Mouse (Mus musculus): ENCODE measurements around the gene Inpp5e. TPM values are rescaled to one million over a fixed set of nuclear protein-coding genes. Genes with fewer than 3 reads are reported as not detected.

Gene Inpp5e
- polyA plus RNA-seq, 2 experiments: 4.1 to 6.9 TPM

GRCm38 (mm10) chr2:26372396-26372795, 36.6 kb downstream of the Inpp5e start:
- Histone ChIP-seq H3K4me1 (replicated peaks; ENCODE audit: control insufficient read depth in 2 of 2, insufficient read depth in 2 of 2, low read length in 1 of 2) (no peaks in the 10 kb centered on the region), H3K27me3 (ENCODE audit: control insufficient read depth, insufficient read depth, low read length) (no peaks in the 10 kb centered on the region), H3K4me3 (ENCODE audit: insufficient read depth in 1 of 2, low read depth in 2 of 2, low read length in 2 of 2) (no peak overlapping the region), H3K36me3 (replicated peaks; ENCODE audit: control insufficient read depth, insufficient read depth, low read depth) (peaks cover 34% of the 10 kb centered on the region), H3K27ac (no peak overlapping the region), H3K9ac (replicated peaks) (no peak overlapping the region), H3K4me2 (ENCODE audit: low read depth) (no peak overlapping the region), H3K9me3 (ENCODE audit: control insufficient read depth, low read length) (no peaks in the 10 kb centered on the region)
- ATAC-seq (ENCODE audit: insufficient read depth): no peak
- no peak for DNase-seq (ENCODE audit: low read depth in 3 of 3, low spot score in 3 of 3)
- TF ChIP-seq CTCF (IDR thresholded peaks at IDR 0.05; ENCODE audit: low read depth) (no peak), EP300 (IDR thresholded peaks at IDR 0.05; ENCODE audit: low read depth) (no peak)
- whole genome bisulfite sequencing (ENCODE audit: insufficient replicate concordance): 82% methylated on average over 8 of the region's 8 CpGs

- H3K4me1 ChIP-seq (replicated peaks; ENCODE audit: control insufficient read depth in 2 of 2, insufficient read depth in 2 of 2, low read length in 1 of 2): no peaks in the 10 kb centered on the region
- TF ChIP-seq CTCF (IDR thresholded peaks at IDR 0.05; ENCODE audit: low read depth) (no peak), EP300 (IDR thresholded peaks at IDR 0.05; ENCODE audit: low read depth) (no peak)
- H3K27me3 ChIP-seq (ENCODE audit: control insufficient read depth, insufficient read depth, low read length): no peaks in the 10 kb centered on the region
- H3K27ac ChIP-seq: no peak overlapping the region
- peaks cover 16% of the 10 kb centered on the region for H3K36me3 ChIP-seq (replicated peaks; ENCODE audit: control insufficient read depth, insufficient read depth, low read depth)
- H3K9me3 ChIP-seq (ENCODE audit: control insufficient read depth, low read length): no peaks in the 10 kb centered on the region
- H3K4me2 ChIP-seq (ENCODE audit: low read depth): no peak overlapping the region
- DNase-seq (ENCODE audit: low read depth in 3 of 3, low spot score in 3 of 3): no peak
- H3K4me3 ChIP-seq (ENCODE audit: insufficient read depth in 1 of 2, low read depth in 2 of 2, low read length in 2 of 2): no peak overlapping the region
- no peak for ATAC-seq (ENCODE audit: insufficient read depth)
- H3K9ac ChIP-seq (replicated peaks): no peak overlapping the region
- 50% methylated on average over 1 of the region's 1 CpGs for WGBS (ENCODE audit: insufficient replicate concordance)
Observed at GRCm38 (mm10) chr2:26368572-26368971, 40.4 kb downstream of the Inpp5e start.

- DNase-seq (ENCODE audit: low read depth in 3 of 3, low spot score in 3 of 3) (no peak), ATAC-seq (ENCODE audit: insufficient read depth) (no peak)
- no peak for TF ChIP-seq EP300 (IDR thresholded peaks at IDR 0.05; ENCODE audit: low read depth)
- TF ChIP-seq CTCF (IDR thresholded peaks at IDR 0.05; ENCODE audit: low read depth): no peak
- Histone ChIP-seq H3K9me3 (ENCODE audit: control insufficient read depth, low read length) (no peaks in the 10 kb centered on the region), H3K4me2 (ENCODE audit: low read depth) (no peak overlapping the region), H3K4me3 (ENCODE audit: insufficient read depth in 1 of 2, low read depth in 2 of 2, low read length in 2 of 2) (no peak overlapping the region), H3K27me3 (ENCODE audit: control insufficient read depth, insufficient read depth, low read length) (no peaks in the 10 kb centered on the region), H3K36me3 (replicated peaks; ENCODE audit: control insufficient read depth, insufficient read depth, low read depth) (peaks cover 12% of the 10 kb centered on the region), H3K27ac (no peak overlapping the region), H3K9ac (replicated peaks) (no peak overlapping the region), H3K4me1 (replicated peaks; ENCODE audit: control insufficient read depth in 2 of 2, insufficient read depth in 2 of 2, low read length in 1 of 2) (no peaks in the 10 kb centered on the region)
- 77% methylated on average over 6 of the region's 6 CpGs for WGBS (ENCODE audit: insufficient replicate concordance)
Observed at GRCm38 (mm10) chr2:26367911-26368310, 41.1 kb downstream of the Inpp5e start.

GRCm38 (mm10) chr2:26364738-26365465, 44.1 kb downstream of the Inpp5e start:
- DNase-seq (ENCODE audit: low read depth in 3 of 3, low spot score in 3 of 3) (no peak), ATAC-seq (ENCODE audit: insufficient read depth) (no peak)
- no peak overlapping the region for H3K4me2 ChIP-seq (ENCODE audit: low read depth)
- no peaks in the 10 kb centered on the region for H3K27me3 ChIP-seq (ENCODE audit: control insufficient read depth, insufficient read depth, low read length)
- 68% methylated on average over 10 of the region's 10 CpGs for WGBS (ENCODE audit: insufficient replicate concordance)
- no peaks in the 10 kb centered on the region for H3K4me1 ChIP-seq (replicated peaks; ENCODE audit: control insufficient read depth in 2 of 2, insufficient read depth in 2 of 2, low read length in 1 of 2)
- no peak overlapping the region for H3K9ac ChIP-seq (replicated peaks)
- H3K27ac ChIP-seq: no peak overlapping the region
- no peak overlapping the region for H3K4me3 ChIP-seq (ENCODE audit: insufficient read depth in 1 of 2, low read depth in 2 of 2, low read length in 2 of 2)
- H3K36me3 ChIP-seq (replicated peaks; ENCODE audit: control insufficient read depth, insufficient read depth, low read depth): peaks cover 6% of the 10 kb centered on the region
- no peaks in the 10 kb centered on the region for H3K9me3 ChIP-seq (ENCODE audit: control insufficient read depth, low read length)
- TF ChIP-seq CTCF (IDR thresholded peaks at IDR 0.05; ENCODE audit: low read depth) (no peak), EP300 (IDR thresholded peaks at IDR 0.05; ENCODE audit: low read depth) (no peak)

- Histone ChIP-seq H3K9me3 (ENCODE audit: control insufficient read depth, low read length) (no peaks in the 10 kb centered on the region), H3K4me1 (replicated peaks; ENCODE audit: control insufficient read depth in 2 of 2, insufficient read depth in 2 of 2, low read length in 1 of 2) (no peaks in the 10 kb centered on the region), H3K4me3 (ENCODE audit: insufficient read depth in 1 of 2, low read depth in 2 of 2, low read length in 2 of 2) (no peak overlapping the region), H3K27ac (no peak overlapping the region), H3K9ac (replicated peaks) (no peak overlapping the region), H3K36me3 (replicated peaks; ENCODE audit: control insufficient read depth, insufficient read depth, low read depth) (peaks cover 3% of the 10 kb centered on the region), H3K4me2 (ENCODE audit: low read depth) (no peak overlapping the region), H3K27me3 (ENCODE audit: control insufficient read depth, insufficient read depth, low read length) (no peaks in the 10 kb centered on the region)
- TF ChIP-seq CTCF (IDR thresholded peaks at IDR 0.05; ENCODE audit: low read depth) (no peak), EP300 (IDR thresholded peaks at IDR 0.05; ENCODE audit: low read depth) (no peak)
- DNase-seq (ENCODE audit: low read depth in 3 of 3, low spot score in 3 of 3): no peak
- no peak for ATAC-seq (ENCODE audit: insufficient read depth)
- 69% methylated on average over 5 of the region's 5 CpGs for WGBS (ENCODE audit: insufficient replicate concordance)
Observed at GRCm38 (mm10) chr2:26363481-26363880, 45.5 kb downstream of the Inpp5e start.

Data from liver, embryonic 14.5 days (tissue).